Mouse (Mus musculus): ENCODE measurements around the gene Slc4a1ap. TPM values are rescaled to one million over a fixed set of nuclear protein-coding genes. Genes with fewer than 3 reads are reported as not detected.

Slc4a1ap gene
- polyA plus RNA-seq, 1 experiment, result 22.6 TPM

DNA sequence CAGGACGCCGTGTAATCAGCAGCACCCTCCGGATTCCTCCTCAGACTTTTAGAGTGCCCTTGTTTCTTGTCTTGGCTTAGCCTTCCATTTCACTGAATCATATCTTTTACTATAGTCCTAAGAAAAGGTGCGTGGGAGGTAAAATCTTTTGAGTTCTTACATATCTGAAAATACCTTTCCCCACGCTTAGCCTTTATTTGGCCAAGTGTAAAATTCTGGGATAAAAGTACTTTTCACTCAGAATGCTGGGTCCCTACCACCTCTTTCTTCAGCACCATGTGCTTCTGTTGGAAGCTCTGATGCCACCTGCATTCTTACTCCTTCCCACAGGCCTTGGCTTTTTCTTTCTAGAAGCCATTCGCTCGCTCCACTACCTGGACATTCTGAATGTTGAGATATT, 64.3 kb downstream of the Slc4a1ap start:
- no peak for TF ChIP-seq CTCF (IDR thresholded peaks at IDR 0.05; ENCODE audit: borderline replicate concordance, extremely low read depth, insufficient read depth, insufficient read length)
- no peak for TF ChIP-seq POLR2A (IDR thresholded peaks at IDR 0.05; ENCODE audit: borderline replicate concordance, extremely low read depth, insufficient read depth, insufficient read length, poor library complexity, severe bottlenecking)
- DNase-seq (ENCODE audit: low read depth), result no peak

DNA sequence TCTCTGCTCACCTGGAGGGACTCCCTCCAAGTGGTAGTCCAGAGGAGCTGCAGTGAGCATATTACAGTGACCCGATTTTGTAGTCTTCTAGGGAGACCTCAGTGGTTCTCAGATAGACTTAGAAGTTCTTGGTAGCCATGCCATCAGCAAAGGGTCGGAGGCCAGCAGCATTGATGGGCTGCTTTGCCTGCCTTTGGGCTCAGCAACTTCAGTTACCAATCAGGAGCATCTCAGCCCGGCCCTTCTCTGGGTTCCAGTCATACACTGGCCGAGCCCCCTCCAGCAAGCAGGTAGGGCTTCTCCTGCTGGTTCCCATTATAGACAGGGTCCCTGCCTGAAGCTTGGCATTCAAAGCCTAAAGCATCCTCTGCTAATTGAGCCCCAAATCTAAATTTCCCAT, 69.1 kb downstream of the Slc4a1ap start:
- no peak for TF ChIP-seq CTCF (IDR thresholded peaks at IDR 0.05; ENCODE audit: borderline replicate concordance, extremely low read depth, insufficient read depth, insufficient read length)
- no peak for TF ChIP-seq POLR2A (IDR thresholded peaks at IDR 0.05; ENCODE audit: borderline replicate concordance, extremely low read depth, insufficient read depth, insufficient read length, poor library complexity, severe bottlenecking)

DNA sequence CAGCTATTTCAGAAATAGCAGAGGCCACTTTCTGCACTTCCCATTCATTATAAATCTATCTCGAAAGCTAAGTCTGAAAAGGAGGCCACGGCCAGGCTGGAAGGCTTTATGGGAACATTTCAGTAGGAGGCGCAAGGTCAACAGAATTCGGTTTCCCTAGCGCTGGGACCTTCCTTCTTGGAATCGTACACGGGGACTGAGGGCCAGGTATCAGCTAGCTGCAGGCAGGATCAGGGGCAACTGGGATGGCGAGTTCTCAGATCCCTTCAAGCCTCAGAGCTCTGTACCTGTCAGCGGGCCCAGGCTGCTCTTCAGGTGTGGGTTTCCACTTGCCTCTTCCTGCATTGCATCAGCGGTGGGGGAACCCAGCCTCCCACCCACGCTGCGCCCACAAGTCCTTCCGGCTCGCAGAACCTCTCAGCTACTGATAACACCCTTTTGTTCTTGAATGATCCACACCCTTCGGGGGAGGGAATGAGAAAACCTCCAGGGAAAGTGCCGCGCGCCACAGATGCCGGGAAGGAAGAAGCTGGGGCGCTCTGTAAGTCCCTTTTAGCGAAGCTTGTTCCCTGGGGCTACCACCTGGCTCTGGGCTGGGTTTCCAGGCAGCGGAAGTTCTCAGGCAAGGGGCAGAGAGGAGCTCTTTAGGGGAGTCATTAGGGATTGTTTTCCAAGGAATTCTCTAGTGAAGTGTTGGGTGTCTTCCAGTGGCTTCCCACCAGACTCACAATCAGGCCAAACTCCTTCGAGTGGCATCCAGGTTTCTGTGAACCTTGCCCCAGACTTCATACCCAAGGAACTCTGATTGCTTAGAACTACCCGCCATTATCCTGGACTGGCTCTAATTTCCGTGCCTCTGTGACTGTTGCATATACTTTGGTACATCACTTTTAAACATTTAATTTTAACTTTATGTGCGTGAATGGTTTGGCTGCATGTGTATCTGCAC, 70.0 kb downstream of the Slc4a1ap start, which contains the start of gene Mrpl33:
Gene Mrpl33 (plus strand): TSS at position 455 of the 949 bp plus-strand sequence.
- DNase-seq (ENCODE audit: low read depth), result peak; percentile 56
- TF ChIP-seq POLR2A (IDR thresholded peaks at IDR 0.05; ENCODE audit: borderline replicate concordance, extremely low read depth, insufficient read depth, insufficient read length, poor library complexity, severe bottlenecking) (no peak), CTCF (IDR thresholded peaks at IDR 0.05; ENCODE audit: borderline replicate concordance, extremely low read depth, insufficient read depth, insufficient read length) (peak; percentile 26; the same call in 1 of the 2 replicates)

More for the DNA sequence above, 69.1 kb downstream of the Slc4a1ap start:
- no peak for DNase-seq (ENCODE audit: low read depth)

DNA sequence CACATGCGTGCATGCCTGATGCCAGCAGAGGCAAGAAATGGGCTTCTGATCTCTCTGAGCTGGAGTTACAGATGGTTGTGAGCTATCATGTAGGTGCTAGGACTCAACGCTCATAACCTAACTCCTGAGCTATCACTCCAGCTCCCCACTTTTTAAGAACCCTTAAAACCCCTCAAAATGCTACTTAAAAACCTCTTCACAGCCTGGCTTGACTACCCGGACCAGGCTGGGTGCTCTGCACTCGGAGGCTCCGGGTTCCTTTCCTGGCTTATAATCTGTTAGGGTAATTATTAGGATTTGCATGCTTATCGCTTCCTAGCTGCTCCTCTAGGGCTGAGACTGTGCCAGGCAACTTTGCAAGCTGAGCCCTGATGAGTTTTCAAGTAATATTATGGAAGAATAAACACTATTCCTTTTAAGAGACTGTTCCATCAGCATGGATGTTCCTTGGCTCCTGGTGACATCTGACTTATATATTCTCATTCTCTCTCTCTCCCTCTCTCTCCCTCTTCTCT, 70.7 kb downstream of the Slc4a1ap start:
- DNase-seq (ENCODE audit: low read depth), result no peak
- TF ChIP-seq CTCF (IDR thresholded peaks at IDR 0.05; ENCODE audit: borderline replicate concordance, extremely low read depth, insufficient read depth, insufficient read length), result no peak
- no peak for TF ChIP-seq POLR2A (IDR thresholded peaks at IDR 0.05; ENCODE audit: borderline replicate concordance, extremely low read depth, insufficient read depth, insufficient read length, poor library complexity, severe bottlenecking)

DNA sequence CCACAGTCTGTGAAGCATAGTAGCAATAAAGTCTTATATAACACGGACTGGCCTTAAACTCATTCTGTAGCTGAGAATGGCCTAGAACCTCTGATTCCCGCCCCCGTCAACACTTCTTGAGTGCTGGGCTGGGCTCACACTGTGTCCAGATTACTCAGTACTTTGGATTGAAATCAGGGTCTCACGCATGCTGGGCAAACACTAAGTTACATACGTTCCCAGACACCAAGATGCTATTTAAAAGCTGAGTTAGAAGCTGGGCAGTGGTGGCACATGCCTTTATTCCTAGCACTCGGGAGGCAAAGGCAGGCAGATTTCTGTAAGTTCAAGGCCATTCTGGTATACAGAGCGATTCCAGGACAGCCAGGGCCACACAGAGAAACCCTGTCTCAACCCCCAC, 71.3 kb downstream of the Slc4a1ap start:
- TF ChIP-seq POLR2A (IDR thresholded peaks at IDR 0.05; ENCODE audit: borderline replicate concordance, extremely low read depth, insufficient read depth, insufficient read length, poor library complexity, severe bottlenecking) (no peak), CTCF (IDR thresholded peaks at IDR 0.05; ENCODE audit: borderline replicate concordance, extremely low read depth, insufficient read depth, insufficient read length) (no peak)

DNA sequence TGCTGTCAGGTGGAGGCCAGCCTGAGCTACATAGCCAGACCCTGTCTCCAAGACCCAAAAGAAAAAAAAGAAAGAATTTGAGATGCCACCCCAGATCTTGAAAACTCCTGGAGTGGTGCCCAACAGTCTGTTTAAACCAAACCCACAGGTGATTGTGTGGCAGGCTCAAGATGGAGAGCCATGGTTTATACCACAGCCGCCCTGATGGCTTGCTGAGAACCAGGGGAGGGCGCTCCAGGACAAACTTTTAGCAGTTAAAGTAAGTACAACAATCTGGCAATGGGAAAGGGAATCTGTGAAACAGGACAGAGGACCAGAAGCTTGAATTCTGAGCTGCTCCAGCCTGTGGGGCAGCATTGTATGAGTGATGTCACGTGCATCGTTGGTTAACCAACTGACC, 71.8 kb downstream of the Slc4a1ap start:
- peak; percentile 56 for DNase-seq (ENCODE audit: low read depth)
- no peak for TF ChIP-seq POLR2A (IDR thresholded peaks at IDR 0.05; ENCODE audit: borderline replicate concordance, extremely low read depth, insufficient read depth, insufficient read length, poor library complexity, severe bottlenecking)
- TF ChIP-seq CTCF (IDR thresholded peaks at IDR 0.05; ENCODE audit: borderline replicate concordance, extremely low read depth, insufficient read depth, insufficient read length), result peak; percentile 26; the same call in 1 of the 2 replicates

More for the DNA sequence above, 71.3 kb downstream of the Slc4a1ap start:
- no peak for DNase-seq (ENCODE audit: low read depth)

DNA sequence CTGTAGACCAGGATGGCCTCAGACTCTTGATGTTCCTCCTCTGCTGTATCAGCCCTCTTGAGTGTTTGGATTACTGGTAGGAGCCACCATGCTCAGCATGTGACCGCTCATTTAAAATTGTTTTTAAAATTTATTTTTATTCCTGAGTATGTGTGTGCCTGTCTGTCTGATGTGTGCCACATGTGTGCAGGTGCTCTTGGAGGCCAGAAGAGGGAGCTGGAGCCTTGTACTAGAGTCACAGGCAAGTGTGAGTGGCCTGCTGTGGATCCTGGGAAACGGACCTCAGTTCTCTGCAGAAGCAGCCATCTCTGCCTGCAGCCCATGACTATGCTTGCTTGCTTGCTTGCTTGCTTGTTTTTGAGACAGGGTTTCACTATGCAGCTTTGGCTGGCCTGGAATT, 72.4 kb downstream of the Slc4a1ap start:
- TF ChIP-seq POLR2A (IDR thresholded peaks at IDR 0.05; ENCODE audit: borderline replicate concordance, extremely low read depth, insufficient read depth, insufficient read length, poor library complexity, severe bottlenecking), result no peak
- TF ChIP-seq CTCF (IDR thresholded peaks at IDR 0.05; ENCODE audit: borderline replicate concordance, extremely low read depth, insufficient read depth, insufficient read length), result peak; percentile 13; the same call in 1 of the 2 replicates
- DNase-seq (ENCODE audit: low read depth), result peak; percentile 7

DNA sequence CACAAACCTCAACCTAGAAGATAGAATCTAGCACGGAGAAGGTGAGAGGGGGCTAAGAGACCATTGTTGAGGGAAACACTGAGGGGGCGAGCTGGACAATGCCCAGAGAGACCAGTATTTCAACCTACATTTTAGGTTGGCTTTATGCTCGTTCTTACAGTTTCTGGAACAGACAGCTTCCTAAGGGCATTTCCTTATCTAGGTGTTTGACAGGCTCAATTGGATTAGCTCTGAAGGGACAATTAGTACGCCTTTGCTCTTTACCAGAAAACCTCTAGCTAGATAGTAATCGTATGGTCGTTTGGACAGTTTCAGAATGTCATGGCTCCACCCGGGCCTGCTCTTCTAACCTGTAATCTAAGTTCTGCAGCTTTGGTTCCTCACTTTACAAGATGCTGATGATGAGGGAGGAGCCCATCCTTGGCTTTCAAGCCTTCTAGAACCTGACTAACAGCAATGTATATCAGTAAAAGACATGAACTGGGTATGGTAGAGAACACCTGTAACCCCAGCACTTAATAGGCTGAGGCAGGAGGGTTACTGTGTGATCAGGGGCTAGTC, 74.4 kb downstream of the Slc4a1ap start:
- DNase-seq (ENCODE audit: low read depth), result no peak
- TF ChIP-seq CTCF (IDR thresholded peaks at IDR 0.05; ENCODE audit: borderline replicate concordance, extremely low read depth, insufficient read depth, insufficient read length), result no peak
- no peak for TF ChIP-seq POLR2A (IDR thresholded peaks at IDR 0.05; ENCODE audit: borderline replicate concordance, extremely low read depth, insufficient read depth, insufficient read length, poor library complexity, severe bottlenecking)

DNA sequence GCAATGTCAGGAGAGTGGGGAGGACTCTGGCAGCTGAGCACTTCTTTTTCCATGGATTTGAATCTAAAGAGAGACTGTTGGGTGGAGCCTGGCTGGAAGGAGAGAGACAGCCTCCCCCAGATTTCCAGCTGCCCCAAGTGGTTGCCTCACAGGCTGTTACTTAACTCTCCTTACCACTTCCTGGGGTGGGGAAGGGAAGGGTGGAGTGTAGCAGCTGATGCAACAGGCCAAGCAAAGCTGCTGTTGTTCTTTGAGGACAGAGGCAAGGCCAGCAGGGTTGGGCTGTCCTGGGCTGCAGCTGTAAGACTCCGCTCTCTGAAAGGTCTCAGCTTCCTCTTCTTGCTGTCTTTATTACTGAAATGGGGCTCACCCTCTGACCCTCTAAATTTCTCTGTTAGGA, 75.6 kb downstream of the Slc4a1ap start:
- no peak for TF ChIP-seq CTCF (IDR thresholded peaks at IDR 0.05; ENCODE audit: borderline replicate concordance, extremely low read depth, insufficient read depth, insufficient read length)
- TF ChIP-seq POLR2A (IDR thresholded peaks at IDR 0.05; ENCODE audit: borderline replicate concordance, extremely low read depth, insufficient read depth, insufficient read length, poor library complexity, severe bottlenecking), result no peak
- no peak for DNase-seq (ENCODE audit: low read depth)

DNA sequence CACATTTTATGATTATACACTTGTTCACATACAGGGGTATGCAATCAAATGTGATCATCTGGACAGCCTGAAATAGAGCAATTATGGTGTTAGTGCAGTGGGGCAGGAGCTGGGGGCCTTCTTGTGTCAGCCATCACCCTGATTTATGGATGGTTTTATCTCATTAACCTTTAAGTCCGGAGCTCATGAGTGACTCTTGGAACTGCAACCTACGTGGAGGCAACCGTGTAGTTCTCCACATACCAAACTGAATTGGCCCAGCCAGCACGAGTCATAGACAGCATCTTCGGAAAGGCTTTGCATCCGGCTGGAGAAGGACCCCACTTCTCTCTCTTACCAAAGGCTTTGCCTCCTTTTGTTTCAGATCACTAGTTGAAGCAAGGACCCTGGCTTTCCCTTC, 77.0 kb downstream of the Slc4a1ap start:
- TF ChIP-seq CTCF (IDR thresholded peaks at IDR 0.05; ENCODE audit: borderline replicate concordance, extremely low read depth, insufficient read depth, insufficient read length), result no peak
- no peak for TF ChIP-seq POLR2A (IDR thresholded peaks at IDR 0.05; ENCODE audit: borderline replicate concordance, extremely low read depth, insufficient read depth, insufficient read length, poor library complexity, severe bottlenecking)
- no peak for DNase-seq (ENCODE audit: low read depth)

DNA sequence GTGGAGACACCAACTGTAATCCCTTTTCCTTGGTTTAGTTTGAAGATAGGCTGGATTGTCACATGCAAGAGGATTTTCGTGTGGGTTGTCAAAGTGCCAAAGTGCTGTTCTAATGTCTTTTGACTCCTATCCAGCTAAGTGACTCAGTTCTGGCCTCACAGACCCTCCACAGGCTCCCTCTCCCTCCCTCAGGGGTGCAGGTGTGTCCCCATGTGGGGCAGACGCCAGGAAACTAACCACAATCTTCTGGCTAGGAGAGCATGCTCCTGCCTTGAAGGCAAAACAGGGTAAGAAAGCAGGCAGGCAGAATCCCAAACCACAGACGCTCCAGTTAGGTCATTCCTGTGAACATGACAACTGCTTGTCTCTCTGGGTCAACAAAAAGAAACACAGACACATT, 79.4 kb downstream of the Slc4a1ap start:
- DNase-seq (ENCODE audit: low read depth), result no peak
- TF ChIP-seq CTCF (IDR thresholded peaks at IDR 0.05; ENCODE audit: borderline replicate concordance, extremely low read depth, insufficient read depth, insufficient read length) (no peak), POLR2A (IDR thresholded peaks at IDR 0.05; ENCODE audit: borderline replicate concordance, extremely low read depth, insufficient read depth, insufficient read length, poor library complexity, severe bottlenecking) (no peak)

Other genes starting within 250 kb of the Slc4a1ap start
- gene Ift172, start 235.9 kb upstream of the Slc4a1ap start, polyA plus RNA-seq (2012; rRNA removed), result 48.2 and 51.9 TPM in 2 replicates
- gene Fndc4, start 230.9 kb upstream of the Slc4a1ap start, polyA plus RNA-seq (2012; rRNA removed), result 149 and 214 TPM in 2 replicates
- gene Gckr, start 229.6 kb upstream of the Slc4a1ap start, polyA plus RNA-seq (2012; rRNA removed), result 0.77 and 0.86 TPM in 2 replicates
- 76.5 and 90.4 TPM in 2 replicates for gene Zfp512, start 74.6 kb upstream of the Slc4a1ap start, polyA plus RNA-seq (2012; rRNA removed)
- gene 4930548H24Rik, start 41.3 kb upstream of the Slc4a1ap start, polyA plus RNA-seq (2012; rRNA removed), result 0.03 and 0.10 TPM in 2 replicates
- 35.0 and 40.6 TPM in 2 replicates for gene Gpn1, start 32.3 kb upstream of the Slc4a1ap start, polyA plus RNA-seq (2012; rRNA removed)
- gene Supt7l, start 812 bp downstream of the Slc4a1ap start, polyA plus RNA-seq (2012; rRNA removed), result 17.2 and 22.2 TPM in 2 replicates
- gene Mrpl33, start 69.9 kb downstream of the Slc4a1ap start, polyA plus RNA-seq (2012; rRNA removed), result 71.0 and 82.5 TPM in 2 replicates
- 0.95 and 1.5 TPM in 2 replicates for gene Rbks, start 170.6 kb downstream of the Slc4a1ap start, polyA plus RNA-seq (2012; rRNA removed)
- gene Babam2, start 170.7 kb downstream of the Slc4a1ap start, polyA plus RNA-seq (2012; rRNA removed), result 31.5 and 33.3 TPM in 2 replicates

All from brain, embryonic 14.5 days (tissue).